Mouse (Mus musculus) MEL (cell line): ENCODE measurements around the gene Irx5. TPM values are rescaled to one million over a fixed set of nuclear protein-coding genes. Genes with fewer than 3 reads are reported as not detected.

Experiments used
- DNase-seq: peaks from one replicate; pipeline ENCODE4 v3.0.0; 2011; ENCODE audit warnings: low read depth, low spot score
- H3K27ac ChIP-seq: 2 replicates; pipeline ENCODE4 v1.5.1; 2012; ENCODE audit warnings: low read depth, mild to moderate bottlenecking, control low read depth, low read length, moderate library complexity; ENCODE audit not compliant: control insufficient read depth
- H3K27me3 ChIP-seq, 2 experiments: fragments of 150-350 bp in 1 of 2; sonication (generic) in 1 of 2; 2 replicates each; pipeline ENCODE4 v1.6.1; 2012; ENCODE audit warnings: low read length in 2 of 2, mild to moderate bottlenecking in 2 of 2, improper control_type of control experiment in 1 of 2, moderate library complexity in 1 of 2; ENCODE audit not compliant: insufficient read depth in 2 of 2, control insufficient read depth in 1 of 2
- H3K36me3 ChIP-seq, 2 experiments: 2 replicates each; pipeline ENCODE4 v1.6.1; 2012 to 2014; ENCODE audit warnings: low read length in 2 of 2, improper control_type of control experiment in 1 of 2, inconsistent platforms in 1 of 2, mild to moderate bottlenecking in 1 of 2; ENCODE audit not compliant: insufficient read depth in 2 of 2, control insufficient read depth in 1 of 2
- H3K4me1 ChIP-seq, 2 experiments: fragments of 150-350 bp in 1 of 2; sonication (generic) in 1 of 2; 2 replicates each; pipeline ENCODE4 v1.6.1; 2012; ENCODE audit warnings: low read length in 2 of 2, improper control_type of control experiment in 1 of 2, mild to moderate bottlenecking in 1 of 2; ENCODE audit not compliant: insufficient read depth in 2 of 2, control insufficient read depth in 1 of 2
- H3K4me3 ChIP-seq, 2 experiments: fragments of 150-350 bp in 1 of 2; sonication (generic) in 1 of 2; 2 replicates each; pipeline ENCODE4 v1.5.1; 2012; ENCODE audit warnings: low read depth in 2 of 2, low read length in 2 of 2, mild to moderate bottlenecking in 2 of 2, moderate library complexity in 2 of 2, control low read depth in 1 of 2, improper control_type of control experiment in 1 of 2; ENCODE audit not compliant: control insufficient read depth in 1 of 2, insufficient read depth in 1 of 2
- H3K79me2 ChIP-seq: 2 replicates; pipeline ENCODE4 v1.6.1; 2012; ENCODE audit warnings: mild to moderate bottlenecking, low read length, moderate library complexity; ENCODE audit not compliant: control insufficient read depth, poor library complexity, insufficient read depth
- H3K9ac ChIP-seq: 2 replicates; pipeline ENCODE4 v1.6.1; 2012; ENCODE audit warnings: low read depth, mild to moderate bottlenecking, control low read depth, low read length, moderate library complexity; ENCODE audit not compliant: control insufficient read depth, poor library complexity, severe bottlenecking
- H3K9me3 ChIP-seq: fragments of 150-350 bp; sonication (generic); replicated peaks from 2 replicates; pipeline ENCODE4 v1.6.1; 2012; ENCODE audit warnings: mild to moderate bottlenecking, low read length, improper control_type of control experiment, moderate library complexity; ENCODE audit not compliant: insufficient read depth
- CTCF ChIP-seq, 3 experiments: IDR thresholded peaks in 2 of 3; conservative IDR thresholded peaks in 1 of 3; 2 replicates each; pipeline ENCODE4 v1.5.1; 2011 to 2012; ENCODE audit warnings: low read length in 3 of 3, low read depth in 2 of 3, mild to moderate bottlenecking in 2 of 3, improper control_type of control experiment in 1 of 3, inconsistent platforms in 1 of 3, mixed read lengths in 1 of 3, moderate library complexity in 1 of 3; ENCODE audit not compliant: control insufficient read depth in 1 of 3, insufficient read depth in 1 of 3, poor library complexity in 1 of 3, severe bottlenecking in 1 of 3
- E2F4 ChIP-seq: IDR thresholded peaks from 2 replicates; pipeline ENCODE4 v1.6.1; 2011; ENCODE audit warnings: low read depth, low read length, improper control_type of control experiment, borderline replicate concordance
- EP300 ChIP-seq, 2 experiments: IDR thresholded peaks; 2 replicates each; pipeline ENCODE4 v1.6.1; 2011; ENCODE audit warnings: improper control_type of control experiment in 2 of 2, low read length in 2 of 2, low read depth in 1 of 2, mild to moderate bottlenecking in 1 of 2
- ETS1 ChIP-seq: IDR thresholded peaks from 2 replicates; pipeline ENCODE4 v1.6.1; 2012; ENCODE audit warnings: low read depth, mild to moderate bottlenecking, inconsistent platforms, low read length, improper control_type of control experiment, moderate library complexity
- GABPA ChIP-seq: IDR thresholded peaks from 2 replicates; pipeline ENCODE4 v1.6.1; 2012; ENCODE audit warnings: low read depth, mild to moderate bottlenecking, inconsistent platforms, low read length, improper control_type of control experiment, moderate library complexity
- MAFK ChIP-seq: IDR thresholded peaks from 2 replicates; pipeline ENCODE4 v1.6.1; 2011; ENCODE audit warnings: low read depth, mild to moderate bottlenecking, low read length, improper control_type of control experiment, borderline replicate concordance
- MAX ChIP-seq: IDR thresholded peaks from 2 replicates; pipeline ENCODE4 v1.6.1; 2011; ENCODE audit warnings: low read length, improper control_type of control experiment
- MXI1 ChIP-seq: IDR thresholded peaks from 2 replicates; pipeline ENCODE4 v1.6.1; 2011; ENCODE audit warnings: mild to moderate bottlenecking, low read depth, low read length, improper control_type of control experiment
- NRF1 ChIP-seq: IDR thresholded peaks from 2 replicates; pipeline ENCODE4 v1.6.1; 2014; ENCODE audit warnings: low read depth, mild to moderate bottlenecking, inconsistent platforms, low read length, improper control_type of control experiment, moderate library complexity; ENCODE audit not compliant: poor library complexity, insufficient read depth, severe bottlenecking
- POLR2A ChIP-seq, 2 experiments: IDR thresholded peaks; 2 replicates each; pipeline ENCODE4 v1.6.1; 2011 to 2012; ENCODE audit warnings: low read length in 2 of 2, mild to moderate bottlenecking in 2 of 2, control low read depth in 1 of 2, improper control_type of control experiment in 1 of 2, low read depth in 1 of 2, moderate library complexity in 1 of 2; ENCODE audit not compliant: control insufficient read depth in 1 of 2, insufficient read depth in 1 of 2, poor library complexity in 1 of 2
- POLR2AphosphoS5 ChIP-seq: IDR thresholded peaks from 2 replicates; pipeline ENCODE4 v1.6.1; 2012; ENCODE audit warnings: low read depth, borderline replicate concordance, mild to moderate bottlenecking, inconsistent platforms, low read length, moderate library complexity, mixed read lengths
- SIN3A ChIP-seq: IDR thresholded peaks from 2 replicates; pipeline ENCODE4 v1.6.1; 2012; ENCODE audit warnings: low read length, improper control_type of control experiment, inconsistent platforms
- SMC3 ChIP-seq: IDR thresholded peaks from 2 replicates; pipeline ENCODE4 v1.6.1; 2011; ENCODE audit warnings: low read depth, low read length, improper control_type of control experiment
- TAL1 ChIP-seq: IDR thresholded peaks from 2 replicates; pipeline ENCODE4 v1.6.1; 2012; ENCODE audit warnings: mild to moderate bottlenecking, inconsistent platforms, low read length, moderate library complexity, mixed read lengths
- USF1 ChIP-seq: IDR thresholded peaks from 2 replicates; pipeline ENCODE4 v1.6.1; 2014; ENCODE audit warnings: low read depth, mild to moderate bottlenecking, inconsistent platforms, low read length, improper control_type of control experiment, moderate library complexity
- polyA plus RNA-seq, 2 experiments: library from polyadenylated mRNA; stranded (reverse) in 1 of 2; unstranded in 1 of 2; fragments of >175 nt in 1 of 2; fragments of >200 nt in 1 of 2; gene quantifications; 2 replicates each; pipeline versions ENCODE4 v1.2.1 to v1.2.4; 2012; ENCODE audit warnings: low replicate concordance in 2 of 2, low read depth in 1 of 2; ENCODE audit not compliant: insufficient read length in 2 of 2, insufficient read depth in 1 of 2, missing spikeins in 1 of 2
- total RNA-seq: library from RNA; depleted of rRNA; stranded (reverse); fragments of 300-350 nt; gene quantifications from 2 replicates; pipeline ENCODE4 v1.2.3, GENCODE M21; 2012

The Irx5 gene
- total and polyA plus RNA-seq, 3 experiments: 0.15 to 0.43 TPM; not detected in 1

GRCm38 (mm10) chr8:92365944-92366735, 8.7 kb downstream of the Irx5 start:
- H3K27me3 ChIP-seq: no peaks in the 10 kb centered on the region
- no peaks in the 10 kb centered on the region for H3K4me1 ChIP-seq
- H3K36me3 ChIP-seq: no peaks in the 10 kb centered on the region
- no peaks in the 10 kb centered on the region for H3K79me2 ChIP-seq
- no peak overlapping the region for H3K9ac ChIP-seq
- no peak for DNase-seq
- H3K9me3 ChIP-seq: no peaks in the 10 kb centered on the region
- TF ChIP-seq SIN3A: no peak
- no peak overlapping the region for H3K4me3 ChIP-seq
- no peak overlapping the region for H3K27ac ChIP-seq

- H3K9me3 ChIP-seq: no peaks in the 10 kb centered on the region
- no peak overlapping the region for H3K4me3 ChIP-seq
- no peak overlapping the region for H3K27ac ChIP-seq
- no peaks in the 10 kb centered on the region for H3K79me2 ChIP-seq
- TF ChIP-seq MXI1 (no peak), NRF1 (no peak), CTCF (IDR thresholded peaks at IDR 0.05 in 2 of 3, conservative IDR thresholded peaks at IDR 0.05 in 1 of 3; ENCODE audit: control insufficient read depth in 1 of 3, insufficient read depth in 1 of 3, low read depth in 2 of 3, low read length in 3 of 3, poor library complexity in 1 of 3, severe bottlenecking in 1 of 3) (no peak), MAFK (no peak), ETS1 (no peak), GABPA (no peak), POLR2A (IDR thresholded peaks at IDR 0.05; ENCODE audit: control insufficient read depth in 1 of 2, insufficient read depth in 1 of 2, low read depth in 1 of 2, low read length in 2 of 2, poor library complexity in 1 of 2) (no peak), USF1 (no peak), EP300 (IDR thresholded peaks at IDR 0.05; ENCODE audit: low read depth in 1 of 2, low read length in 2 of 2) (no peak), TAL1 (no peak), SMC3 (no peak)
- TF ChIP-seq, all 39 proteins: peak for 0
- Histone ChIP-seq H3K36me3 (no peaks in the 10 kb centered on the region), H3K9ac (no peak overlapping the region), H3K4me1 (no peaks in the 10 kb centered on the region), H3K27me3 (no peaks in the 10 kb centered on the region)
- DNase-seq: no peak
These were observed 9.4 kb downstream of the Irx5 start for GRCm38 (mm10) chr8:92366736-92367267.

- H3K79me2 ChIP-seq: no peaks in the 10 kb centered on the region
- DNase-seq: no peak
- no peak overlapping the region for H3K27ac ChIP-seq
- no peak for TF ChIP-seq NRF1
- TF ChIP-seq POLR2AphosphoS5: no peak
- TF ChIP-seq MAX: no peak
- TF ChIP-seq USF1: no peak
- TF ChIP-seq E2F4: no peak
- no peaks in the 10 kb centered on the region for H3K4me1 ChIP-seq
- H3K9ac ChIP-seq: no peak overlapping the region
- H3K27me3 ChIP-seq: no peaks in the 10 kb centered on the region
- no peak overlapping the region for H3K4me3 ChIP-seq
- H3K9me3 ChIP-seq: no peaks in the 10 kb centered on the region
- no peaks in the 10 kb centered on the region for H3K36me3 ChIP-seq
These were observed 22.1 kb downstream of the Irx5 start for GRCm38 (mm10) chr8:92379524-92379923.
